Mouse (Mus musculus) C2C12 (cell line): Measurements from ENCODE around the gene Tectb.

ENCODE experiments used
- CEBPB ChIP-seq: IDR thresholded peaks from one replicate; pipeline ENCODE4 v1.6.1; 2011; ENCODE audit warnings: low read depth, mild to moderate bottlenecking, control low read depth, moderate library complexity
- CTCF ChIP-seq: IDR thresholded peaks from one replicate; pipeline ENCODE4 v1.5.1; 2011; ENCODE audit not compliant: control insufficient read depth, insufficient read depth, insufficient read length
- FOSL1 ChIP-seq: IDR thresholded peaks from one replicate; pipeline ENCODE4 v1.8.0; 2011; ENCODE audit warnings: mild to moderate bottlenecking, low read length; ENCODE audit not compliant: poor library complexity, insufficient read depth, severe bottlenecking
- MAX ChIP-seq: IDR thresholded peaks from one replicate; pipeline ENCODE4 v1.6.1; 2011; ENCODE audit warnings: mild to moderate bottlenecking, control low read depth
- MYOD1 ChIP-seq: IDR thresholded peaks from one replicate; pipeline ENCODE4 v1.6.1; 2011; ENCODE audit warnings: low read depth; ENCODE audit not compliant: control insufficient read depth, insufficient read length
- MYOG ChIP-seq: IDR thresholded peaks from one replicate; pipeline ENCODE4 v1.6.1; 2011; ENCODE audit not compliant: control insufficient read depth, insufficient read length; ENCODE audit errors: extremely low read depth
- USF1 ChIP-seq: IDR thresholded peaks from one replicate; pipeline ENCODE4 v1.6.1; 2011; ENCODE audit warnings: low read depth, mild to moderate bottlenecking, control low read depth, moderate library complexity

DNA sequence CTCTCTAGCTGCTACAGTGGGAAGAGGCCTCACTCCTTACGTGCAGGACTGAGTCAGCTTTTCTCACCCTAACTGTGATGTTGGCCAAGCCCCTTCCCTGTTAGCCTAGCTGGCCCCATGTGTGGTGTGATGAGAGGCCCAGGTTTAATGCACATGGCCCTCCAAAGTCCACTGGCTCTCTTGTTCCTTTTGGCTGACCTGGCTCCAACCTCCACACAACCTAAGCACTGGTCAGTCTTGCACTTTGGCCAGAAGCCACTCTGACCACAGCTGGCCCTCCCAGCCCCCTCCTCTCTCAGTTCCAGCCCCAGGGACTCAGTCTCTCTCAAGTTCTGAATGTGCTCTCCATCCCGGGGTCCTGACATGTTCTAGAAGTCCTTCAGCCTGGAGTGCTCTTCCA is 35.4 kb upstream of the Tectb start:
- no peak for TF ChIP-seq CTCF
- TF ChIP-seq CEBPB, result no peak
- no peak for TF ChIP-seq MYOG
- TF ChIP-seq MAX, result no peak
- TF ChIP-seq USF1, result no peak
- no peak for TF ChIP-seq FOSL1
- no peak for TF ChIP-seq MYOD1
